In the genomic region with DNA sequence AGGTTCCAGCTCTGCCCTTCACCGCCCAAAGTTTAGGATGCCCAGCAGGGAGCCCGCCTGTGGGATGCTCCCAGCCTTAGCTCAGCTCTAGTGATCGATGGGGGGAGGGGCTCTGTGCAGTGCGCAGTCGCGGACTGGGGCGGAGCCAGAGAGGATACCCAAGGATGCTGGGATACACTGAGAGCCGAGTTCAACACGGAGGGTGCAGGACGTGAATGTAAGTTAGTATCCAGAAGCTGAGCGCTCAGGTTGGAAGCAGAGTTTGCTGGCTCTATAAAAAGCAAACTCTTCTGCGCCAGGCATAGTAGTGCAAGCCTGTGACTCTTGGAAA, we compare ENCODE assay signal across 8 mouse cellular contexts. TPM values are rescaled to one million over a fixed set of nuclear protein-coding genes. Genes with fewer than 3 reads are reported as not detected.
A peak's percentile ranks its signal among the peaks of the same experiment; 100 is the strongest.
DNase-seq lines count a peak whose midpoint lies in the region; ATAC-seq lines count a peak whose summit lies in the region.
"Had no signal": no experiment of that assay in that cellular context is flagged by ENCODE, and none has a peak within 500 bp of the region (broad histone marks: within the 10 kb centered on the region; RNA-seq: fewer than 3 reads in every experiment).

A gene (minus strand): TSS at position 99 of the 331 bp plus-strand sequence.

- ATAC-seq in intestine, embryonic 15.5 days: peak; percentile 89
- peak; percentile 92 for ATAC-seq in limb, embryonic 12.5 days (ENCODE audit: insufficient number of reproducible peaks, insufficient read depth, low FRiP score, low TSS enrichment, low read depth)

- H3K4me3 ChIP-seq in intestine, embryonic 15.5 days (replicated peaks): peak within 1 kb of the TSS; percentile 38
- peak within 1 kb of the TSS; percentile 56 for H3K4me3 ChIP-seq in limb, embryonic 12.5 days (replicated peaks)
- H3K4me3 ChIP-seq: erythroblast, embryonic 14.5 days had no signal

- peaks cover 17% of the 10 kb centered on the region for H3K4me1 ChIP-seq in intestine, embryonic 15.5 days (replicated peaks)
- peaks cover 18% of the 10 kb centered on the region for H3K4me1 ChIP-seq in limb, embryonic 12.5 days (replicated peaks)

- H3K36me3 ChIP-seq in intestine, embryonic 15.5 days: no peaks in the 10 kb centered on the region
- H3K36me3 ChIP-seq in limb, embryonic 12.5 days: no peaks in the 10 kb centered on the region

- WGBS in intestine, embryonic 15.5 days: 5% methylated on average over 12 of the region's 12 CpGs
- WGBS in limb, embryonic 12.5 days: 1% methylated on average over 12 of the region's 12 CpGs

- peak within 1 kb of the TSS; percentile 13; the same call in 1 of the 2 replicates for H3K27ac ChIP-seq in intestine, embryonic 15.5 days
- H3K27ac ChIP-seq in limb, embryonic 12.5 days: peak within 1 kb of the TSS; percentile 64

- no peaks in the 10 kb centered on the region for H3K9me3 ChIP-seq in intestine, embryonic 15.5 days
- H3K9me3 ChIP-seq in limb, embryonic 12.5 days: no peaks in the 10 kb centered on the region

- DNase-seq in adrenal gland, postnatal 10 days: peak; percentile 65
- peak; percentile 94 for DNase-seq in embryo, embryonic 11 days
- peak; percentile 45 for DNase-seq in gastrocnemius, postnatal 25 days
- peak; percentile 83 for DNase-seq in neural tube, embryonic 10.5 days (ENCODE audit: extremely low spot score, low spot score)
- DNase-seq in testis, postnatal 14 days (ENCODE audit: low spot score): peak; percentile 74

- peak within 1 kb of the TSS; percentile 37 for H3K9ac ChIP-seq in intestine, embryonic 15.5 days
- H3K9ac ChIP-seq in limb, embryonic 12.5 days (replicated peaks): peak within 1 kb of the TSS; percentile 73

- H3K4me2 ChIP-seq in intestine, embryonic 15.5 days (replicated peaks): peak within 1 kb of the TSS; percentile 63
- H3K4me2 ChIP-seq in limb, embryonic 12.5 days: peak within 1 kb of the TSS; percentile 75

- H3K27me3 ChIP-seq in intestine, embryonic 15.5 days (replicated peaks): no peaks in the 10 kb centered on the region
- H3K27me3 ChIP-seq in limb, embryonic 12.5 days: no peaks in the 10 kb centered on the region

RNA-seq across cellular contexts. Expression of the gene that starts here (rescaled TPM):
- total RNA-seq in adrenal gland, postnatal 10 days (2021): 1 to 10 TPM; 2.6 to 3.2 TPM
- under 1 TPM; 0.36 to 0.40 TPM for total RNA-seq in gastrocnemius, postnatal 25 days (2021)
- polyA plus RNA-seq in intestine, embryonic 15.5 days (2015; fragmentation: Nextera tagmentation; extraction: Ambion mirVana): 7.1 and 9.0 TPM in 2 replicates
- polyA plus RNA-seq in limb, embryonic 12.5 days (2016; fragmentation: Nextera tagmentation; extraction: Ambion mirVana): 24.0 and 25.0 TPM in 2 replicates
- polyA plus RNA-seq: erythroblast, embryonic 14.5 days had no signal

Comparison
In these comparisons a context has a peak if more than half of its experiments do, and no peak if none do; other contexts are left out.
1. Peak in every context shown above with its lines: DNase-seq, ATAC-seq, H3K4me3 ChIP-seq and H3K27ac ChIP-seq.
2. Peak in DNase-seq in gastrocnemius, postnatal 25 days; RNA of the gene not detected or under 1 TPM.